Comparison of ENCODE assay signal across 23 mouse cellular contexts in genomic region chr15:86677016-86677415, GRCm38 (mm10).
DNase-seq lines count a peak whose midpoint lies in the region; ATAC-seq and TF ChIP-seq lines count a peak whose summit lies in the region.
"Had no signal": no experiment of that assay in that cellular context is flagged by ENCODE, and none has a peak within 500 bp of the region (broad histone marks: within the 10 kb centered on the region; RNA-seq: fewer than 3 reads in every experiment).

No protein-coding gene starts in this region.

- no peaks in the 10 kb centered on the region for H3K4me1 ChIP-seq in forebrain, postnatal 0 days (ENCODE audit: insufficient read depth)
- H3K4me1 ChIP-seq in forebrain, embryonic 13.5 days, result peaks cover 14% of the 10 kb centered on the region
- H3K4me1 ChIP-seq: embryonic facial prominence, embryonic 12.5 days had no signal

- WGBS in forebrain, postnatal 0 days, result 68% methylated on average over 7 of the region's 7 CpGs
- WGBS in forebrain, embryonic 13.5 days, result 80% methylated on average over 7 of the region's 7 CpGs

- H3K27ac ChIP-seq in forebrain, postnatal 0 days (ENCODE audit: low read depth, low read length), result no peak overlapping the region
- no peak overlapping the region for H3K27ac ChIP-seq in forebrain, embryonic 13.5 days
- H3K27ac ChIP-seq: embryonic facial prominence, embryonic 12.5 days; forebrain, embryonic 15.5 days; gastrocnemius, adult 2 months; heart, embryonic 13.5 days; hindbrain, embryonic 12.5 days had no signal

- no peak overlapping the region for H3K9ac ChIP-seq in forebrain, postnatal 0 days
- no peak overlapping the region for H3K9ac ChIP-seq in forebrain, embryonic 13.5 days
- H3K9ac ChIP-seq: embryonic facial prominence, embryonic 12.5 days; forebrain, embryonic 15.5 days; heart, embryonic 13.5 days; hindbrain, embryonic 12.5 days had no signal

- TF ChIP-seq CTCF in forebrain, postnatal 0 days (IDR thresholded peaks at IDR 0.05; ENCODE audit: low read depth), result no peak

- H3K36me3 ChIP-seq in forebrain, postnatal 0 days (ENCODE audit: insufficient read depth), result no peaks in the 10 kb centered on the region
- no peaks in the 10 kb centered on the region for H3K36me3 ChIP-seq in forebrain, embryonic 13.5 days (ENCODE audit: poor library complexity, severe bottlenecking)
- H3K36me3 ChIP-seq: embryonic facial prominence, embryonic 12.5 days; forebrain, embryonic 15.5 days; heart, embryonic 13.5 days; hindbrain, embryonic 12.5 days had no signal

- no peak overlapping the region for H3K4me2 ChIP-seq in forebrain, postnatal 0 days (ENCODE audit: low read depth)
- no peak overlapping the region for H3K4me2 ChIP-seq in forebrain, embryonic 13.5 days
- H3K4me2 ChIP-seq: embryonic facial prominence, embryonic 12.5 days; forebrain, embryonic 15.5 days; heart, embryonic 13.5 days; hindbrain, embryonic 12.5 days had no signal

- DNase-seq in forebrain, postnatal 0 days, result peak; percentile 29
- DNase-seq in left cerebral cortex, adult 11 months (ENCODE audit: low spot score), result peak; percentile 14
- no peak for DNase-seq in left cerebral cortex, postnatal 4 days
- peak; percentile 11 for DNase-seq in right cerebral cortex, adult 18-20 months
- no peak for DNase-seq in right cerebral cortex, postnatal 25 days
- peak; percentile 62 for DNase-seq in telencephalon, adult 2 months (ENCODE audit: low read depth, low spot score)
- DNase-seq: adrenal gland, postnatal 14 days; cerebellum, adult 2 months; cerebellum, postnatal 10 days; embryo, embryonic 11 days; gastrocnemius, adult 2 months; gastrocnemius, postnatal 25 days; heart, postnatal 4 days had no signal

- no peak overlapping the region for H3K4me3 ChIP-seq in forebrain, postnatal 0 days (ENCODE audit: low read depth, low read length)
- no peak overlapping the region for H3K4me3 ChIP-seq in forebrain, embryonic 13.5 days
- H3K4me3 ChIP-seq: embryonic facial prominence, embryonic 12.5 days; forebrain, embryonic 15.5 days; gastrocnemius, adult 2 months; heart, embryonic 13.5 days; hindbrain, embryonic 12.5 days had no signal

- H3K9me3 ChIP-seq in forebrain, postnatal 0 days (ENCODE audit: low read length), result no peaks in the 10 kb centered on the region
- no peaks in the 10 kb centered on the region for H3K9me3 ChIP-seq in forebrain, embryonic 13.5 days (replicated peaks)
- H3K9me3 ChIP-seq: embryonic facial prominence, embryonic 12.5 days; forebrain, embryonic 15.5 days; heart, embryonic 13.5 days; hindbrain, embryonic 12.5 days had no signal

- no peaks in the 10 kb centered on the region for H3K27me3 ChIP-seq in forebrain, postnatal 0 days (ENCODE audit: insufficient read depth, low read length)
- no peaks in the 10 kb centered on the region for H3K27me3 ChIP-seq in forebrain, embryonic 13.5 days
- H3K27me3 ChIP-seq: CH12.LX; embryonic facial prominence, embryonic 12.5 days; forebrain, embryonic 15.5 days had no signal

- intact Hi-C loops in left cerebral cortex, postnatal 4 days (cut with DNase I), result no loop called here

- no peak; the same call in 1 of the 2 replicates for ATAC-seq in forebrain, postnatal 0 days
- no peak for ATAC-seq in forebrain, embryonic 13.5 days
- ATAC-seq: activated CD4-positive, CD25-positive, alpha-beta regulatory T cell, adult 4 months; forebrain, embryonic 15.5 days; hindbrain, embryonic 16.5 days; inflammation-experienced regulatory T-cells, adult 6 months; Patski had no signal

Comparison
In these comparisons a context has a peak if more than half of its experiments do, and no peak if none do; other contexts are left out.
1. DNase-seq: peak in forebrain, postnatal 0 days (single experiment), left cerebral cortex, adult 11 months (single experiment), right cerebral cortex, adult 18-20 months (single experiment) and telencephalon, adult 2 months (single experiment); none in left cerebral cortex, postnatal 4 days (single experiment) and right cerebral cortex, postnatal 25 days (single experiment).